Mouse (Mus musculus) small intestine, adult 2 months (tissue): ENCODE results near the gene Tdrd9.

Experiments used
- CTCF ChIP-seq: fragments of 200-500 bp; IDR thresholded peaks from 2 replicates; pipeline ENCODE4 v1.5.1; 2012; ENCODE audit warnings: low read depth, mild to moderate bottlenecking, control low read depth, inconsistent platforms, low read length, moderate library complexity, mixed read lengths; ENCODE audit not compliant: insufficient replicate concordance, insufficient read length; ENCODE audit errors: extremely low read depth
- POLR2A ChIP-seq: fragments of 200-500 bp; IDR thresholded peaks from 2 replicates; pipeline ENCODE4 v1.6.1; 2012; ENCODE audit warnings: low read depth, mild to moderate bottlenecking, control low read depth, inconsistent platforms, low read length, moderate library complexity

- no peak for TF ChIP-seq POLR2A
- peak; percentile 90; the same call in 1 of the 2 replicates for TF ChIP-seq CTCF
These were observed 24.6 kb upstream of the Tdrd9 start for GRCm38 (mm10) chr12:111946716-111947115.
